1 mouse cellular context compared by ENCODE assay signal in the genomic region with DNA sequence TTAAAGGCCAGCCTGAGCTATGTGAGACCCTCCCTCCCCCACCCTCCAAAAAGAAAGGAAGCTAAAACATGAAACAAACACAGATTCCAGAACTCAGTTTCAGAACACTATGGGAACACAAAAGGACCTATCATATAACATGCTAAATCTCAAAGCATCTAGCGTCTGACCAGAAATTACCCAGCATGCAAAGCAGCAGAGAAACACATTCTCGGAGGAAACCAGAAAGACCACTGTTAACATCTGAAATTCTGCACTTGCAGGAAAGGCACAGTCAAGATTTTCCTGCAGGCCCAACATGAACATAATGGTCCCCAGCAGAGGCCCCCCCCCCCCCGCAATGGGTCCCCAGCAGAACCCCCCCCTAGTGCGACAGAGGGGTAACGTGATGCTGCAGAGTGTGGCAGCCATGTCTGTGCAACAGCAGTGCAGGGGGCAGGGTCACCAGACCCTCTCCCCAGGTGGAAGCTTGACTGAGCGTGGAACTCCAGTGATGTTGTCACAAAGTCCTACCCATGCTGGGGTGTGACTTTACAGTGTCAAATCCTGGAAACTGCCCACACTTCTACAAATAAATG.
TF ChIP-seq lines count a peak whose summit lies in the region.

No protein-coding gene starts in this region.

TF ChIP-seq in MEL, 35 proteins besides CTCF, POLR2A, EP300 and RAD21 (continued from another document):
- no peak for TF ChIP-seq KAT2A (conservative IDR thresholded peaks at IDR 0.05; ENCODE audit: low read depth, low read length)
